Mouse (Mus musculus) cortical plate, adult 2 months (tissue): ENCODE data around the gene Pkm.

Experiments
- CTCF ChIP-seq: fragments of 200-500 bp; IDR thresholded peaks from 2 replicates; pipeline ENCODE4 v1.5.1; 2011; ENCODE audit warnings: mild to moderate bottlenecking, control low read depth, low read length; ENCODE audit not compliant: insufficient read depth; ENCODE audit errors: extremely low read depth
- POLR2A ChIP-seq: fragments of 200-500 bp; IDR thresholded peaks from 2 replicates; pipeline ENCODE4 v1.6.1; 2011; ENCODE audit warnings: mild to moderate bottlenecking, low read length, control low read depth; ENCODE audit not compliant: insufficient read depth; ENCODE audit errors: extremely low read depth

- TF ChIP-seq CTCF, result no peak
- no peak for TF ChIP-seq POLR2A
Observed at GRCm38 (mm10) chr9:59663957-59664356, 7.8 kb downstream of the Pkm start.
